Mouse (Mus musculus): Measurements from ENCODE around the gene Trap1a. TPM values are rescaled to one million over a fixed set of nuclear protein-coding genes. Genes with fewer than 3 reads are reported as not detected.

The Trap1a gene
- polyA plus RNA-seq, 1 experiment: not detected

GRCm38 (mm10) chrX:139366837-139367528, 33.5 kb downstream of the Trap1a start:
- Histone ChIP-seq H3K36me3 (ENCODE audit: control insufficient read depth, insufficient read depth, low read length) (no peaks in the 10 kb centered on the region), H3K4me1 (replicated peaks; ENCODE audit: control insufficient read depth, insufficient read depth, low read length) (no peaks in the 10 kb centered on the region), H3K27me3 (ENCODE audit: control insufficient read depth, insufficient read depth, low read length) (no peaks in the 10 kb centered on the region), H3K27ac (ENCODE audit: control insufficient read depth, insufficient read depth, low read length) (no peak overlapping the region), H3K4me3 (ENCODE audit: control insufficient read depth, insufficient read depth, low read length) (no peak overlapping the region)
- TF ChIP-seq CTCF (IDR thresholded peaks at IDR 0.05; ENCODE audit: borderline replicate concordance, control insufficient read depth, extremely low read depth, insufficient read depth, low read length, poor library complexity) (no peak), POLR2A (IDR thresholded peaks at IDR 0.05; ENCODE audit: control insufficient read depth, extremely low read depth, insufficient read depth, low read length, poor library complexity) (no peak)
- DNase-seq: no peak
- WGBS: 88% methylated on average over 3 of the region's 3 CpGs

GRCm38 (mm10) chrX:139367529-139367908, 34.0 kb downstream of the Trap1a start:
- no peaks in the 10 kb centered on the region for H3K4me1 ChIP-seq (replicated peaks; ENCODE audit: control insufficient read depth, insufficient read depth, low read length)
- H3K36me3 ChIP-seq (ENCODE audit: control insufficient read depth, insufficient read depth, low read length): no peaks in the 10 kb centered on the region
- TF ChIP-seq CTCF (IDR thresholded peaks at IDR 0.05; ENCODE audit: borderline replicate concordance, control insufficient read depth, extremely low read depth, insufficient read depth, low read length, poor library complexity): no peak
- TF ChIP-seq POLR2A (IDR thresholded peaks at IDR 0.05; ENCODE audit: control insufficient read depth, extremely low read depth, insufficient read depth, low read length, poor library complexity): no peak
- no peak overlapping the region for H3K4me3 ChIP-seq (ENCODE audit: control insufficient read depth, insufficient read depth, low read length)
- no peak for DNase-seq
- no peaks in the 10 kb centered on the region for H3K27me3 ChIP-seq (ENCODE audit: control insufficient read depth, insufficient read depth, low read length)
- H3K27ac ChIP-seq (ENCODE audit: control insufficient read depth, insufficient read depth, low read length): no peak overlapping the region

GRCm38 (mm10) chrX:139369122-139369521, 35.6 kb downstream of the Trap1a start:
- no peak overlapping the region for H3K27ac ChIP-seq (ENCODE audit: control insufficient read depth, insufficient read depth, low read length)
- H3K4me1 ChIP-seq (replicated peaks; ENCODE audit: control insufficient read depth, insufficient read depth, low read length): no peaks in the 10 kb centered on the region
- no peak for TF ChIP-seq CTCF (IDR thresholded peaks at IDR 0.05; ENCODE audit: borderline replicate concordance, control insufficient read depth, extremely low read depth, insufficient read depth, low read length, poor library complexity)
- TF ChIP-seq POLR2A (IDR thresholded peaks at IDR 0.05; ENCODE audit: control insufficient read depth, extremely low read depth, insufficient read depth, low read length, poor library complexity): no peak
- no peaks in the 10 kb centered on the region for H3K36me3 ChIP-seq (ENCODE audit: control insufficient read depth, insufficient read depth, low read length)
- 58% methylated on average over 4 of the region's 4 CpGs for WGBS
- no peak for DNase-seq
- no peaks in the 10 kb centered on the region for H3K27me3 ChIP-seq (ENCODE audit: control insufficient read depth, insufficient read depth, low read length)
- H3K4me3 ChIP-seq (ENCODE audit: control insufficient read depth, insufficient read depth, low read length): no peak overlapping the region

- no peaks in the 10 kb centered on the region for H3K4me1 ChIP-seq (replicated peaks; ENCODE audit: control insufficient read depth, insufficient read depth, low read length)
- DNase-seq: no peak
- TF ChIP-seq POLR2A (IDR thresholded peaks at IDR 0.05; ENCODE audit: control insufficient read depth, extremely low read depth, insufficient read depth, low read length, poor library complexity) (no peak), CTCF (IDR thresholded peaks at IDR 0.05; ENCODE audit: borderline replicate concordance, control insufficient read depth, extremely low read depth, insufficient read depth, low read length, poor library complexity) (no peak)
Measured at GRCm38 (mm10) chrX:139372665-139373064, 39.2 kb downstream of the Trap1a start.

More at GRCm38 (mm10) chrX:139372665-139373064, 39.2 kb downstream of the Trap1a start:
- no peaks in the 10 kb centered on the region for H3K36me3 ChIP-seq (ENCODE audit: control insufficient read depth, insufficient read depth, low read length)
- H3K27ac ChIP-seq (ENCODE audit: control insufficient read depth, insufficient read depth, low read length): no peak overlapping the region
- H3K27me3 ChIP-seq (ENCODE audit: control insufficient read depth, insufficient read depth, low read length): no peaks in the 10 kb centered on the region
- H3K4me3 ChIP-seq (ENCODE audit: control insufficient read depth, insufficient read depth, low read length): no peak overlapping the region

Other genes with a start within 250 kb of the Trap1a start
- 0.94 and 1.3 TPM in 2 replicates for gene Serpina7, start 248.4 kb upstream of the Trap1a start, polyA plus RNA-seq (2012; rRNA removed)
- not detected in 2 replicates for gene 4930513O06Rik, start 247.4 kb upstream of the Trap1a start, polyA plus RNA-seq (2012; rRNA removed)
- not detected in 2 replicates for gene 4933428M09Rik, start 154.5 kb upstream of the Trap1a start, polyA plus RNA-seq (2012; rRNA removed)
- 0.07 and 0.23 TPM in 2 replicates for gene Mum1l1, start 123.6 kb upstream of the Trap1a start, polyA plus RNA-seq (2012; rRNA removed)
- 0.04 TPM in 1 of 2 replicates, not detected in the other for gene D330045A20Rik, start 146.7 kb downstream of the Trap1a start, polyA plus RNA-seq (2012; rRNA removed)
- 4.0 and 4.1 TPM in 2 replicates for gene Rnf128, start 229.6 kb downstream of the Trap1a start, polyA plus RNA-seq (2012; rRNA removed)